Mouse (Mus musculus) heart, embryonic 13.5 days (tissue): ENCODE data around the gene Fut8. TPM values are rescaled to one million over a fixed set of nuclear protein-coding genes. Genes with fewer than 3 reads are reported as not detected.

ENCODE experiments used
- ATAC-seq: fragments of 200-750 bp; cut with Nextera tagmentation; 2 replicates; pipeline ENCODE4 v1.8.0; 2017; ENCODE audit warnings: moderate TSS enrichment; ENCODE audit not compliant: insufficient number of reproducible peaks, low FRiP score, low TSS enrichment; ENCODE audit errors: extremely low read depth
- H3K27ac ChIP-seq: fragments of 300-500 bp; sonication (generic); replicated peaks from 2 replicates; pipeline ENCODE4 v1.5.1; 2015; ENCODE audit warnings: moderate library complexity, mild to moderate bottlenecking, inconsistent platforms
- H3K27me3 ChIP-seq: fragments of 300-500 bp; sonication (generic); replicated peaks from 2 replicates; pipeline ENCODE4 v1.6.1; 2015; ENCODE audit warnings: mild to moderate bottlenecking, inconsistent platforms
- H3K36me3 ChIP-seq: fragments of 300-500 bp; sonication (generic); 2 replicates; pipeline ENCODE4 v1.6.1; 2015; ENCODE audit warnings: mild to moderate bottlenecking, inconsistent platforms
- H3K4me1 ChIP-seq: fragments of 300-500 bp; sonication (generic); 2 replicates; pipeline ENCODE4 v1.6.1; 2015; ENCODE audit warnings: inconsistent platforms
- H3K4me2 ChIP-seq: fragments of 300-500 bp; sonication (generic); 2 replicates; pipeline ENCODE4 v1.6.1; 2015; ENCODE audit warnings: inconsistent platforms, mild to moderate bottlenecking, moderate library complexity
- H3K4me3 ChIP-seq: fragments of 300-500 bp; sonication (generic); 2 replicates; pipeline ENCODE4 v1.5.1; 2015; ENCODE audit warnings: moderate library complexity, mild to moderate bottlenecking, inconsistent platforms
- H3K9ac ChIP-seq: fragments of 300-500 bp; sonication (generic); 2 replicates; pipeline ENCODE4 v1.6.1; 2015; ENCODE audit warnings: inconsistent platforms, mild to moderate bottlenecking, moderate library complexity
- H3K9me3 ChIP-seq: fragments of 300-500 bp; sonication (generic); 2 replicates; pipeline ENCODE4 v1.6.1; 2016; ENCODE audit warnings: inconsistent platforms
- WGBS: fragments of 180-500 bp; shearing (Covaris S2); methylation state at CpG from one replicate; pipeline ENCODE4 v1.1.7; 2015; ENCODE audit warnings: mixed read lengths; 5-methylcytosine and 5-hydroxymethylcytosine counted together
- polyA plus RNA-seq: library from polyadenylated mRNA; unstranded; fragments of >200 nt; fragmentation: Nextera tagmentation; extraction: Ambion mirVana; gene quantifications from 2 replicates; pipeline ENCODE4 v1.2.1, GENCODE M21; 2015

Fut8 gene
- polyA plus RNA-seq, 1 experiment from 2014 or later, result 13.5 TPM

DNA sequence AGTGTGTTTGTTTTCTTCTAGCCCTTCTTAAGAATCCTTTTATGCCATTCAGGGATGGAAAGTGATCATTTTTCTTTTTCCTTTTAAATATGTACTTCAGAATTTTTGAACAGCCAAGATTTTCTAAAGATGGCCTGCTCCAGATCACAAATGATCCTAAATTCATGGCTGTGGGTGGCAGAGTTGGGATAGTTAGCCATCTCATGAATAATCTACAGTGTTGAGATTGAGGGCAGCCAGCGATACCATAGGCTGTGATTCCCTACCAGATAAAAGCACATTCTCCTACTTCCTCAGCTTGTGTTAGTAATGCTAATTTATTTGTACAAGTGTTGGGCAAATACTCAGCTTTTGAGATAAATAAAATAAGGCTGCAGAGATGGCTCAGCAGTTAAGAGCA lies 228.3 kb downstream of the Fut8 start:
- H3K4me1 ChIP-seq, result no peaks in the 10 kb centered on the region
- H3K9me3 ChIP-seq, result no peaks in the 10 kb centered on the region
- no peaks in the 10 kb centered on the region for H3K36me3 ChIP-seq
- no peak overlapping the region for H3K4me3 ChIP-seq
- no peak overlapping the region for H3K4me2 ChIP-seq
- WGBS, result 87% methylated on average over 1 of the region's 1 CpGs
- no peak for ATAC-seq
- H3K27ac ChIP-seq, result no peak overlapping the region
- no peak overlapping the region for H3K9ac ChIP-seq
- H3K27me3 ChIP-seq, result no peaks in the 10 kb centered on the region; the same call in 1 of the 2 replicates

DNA sequence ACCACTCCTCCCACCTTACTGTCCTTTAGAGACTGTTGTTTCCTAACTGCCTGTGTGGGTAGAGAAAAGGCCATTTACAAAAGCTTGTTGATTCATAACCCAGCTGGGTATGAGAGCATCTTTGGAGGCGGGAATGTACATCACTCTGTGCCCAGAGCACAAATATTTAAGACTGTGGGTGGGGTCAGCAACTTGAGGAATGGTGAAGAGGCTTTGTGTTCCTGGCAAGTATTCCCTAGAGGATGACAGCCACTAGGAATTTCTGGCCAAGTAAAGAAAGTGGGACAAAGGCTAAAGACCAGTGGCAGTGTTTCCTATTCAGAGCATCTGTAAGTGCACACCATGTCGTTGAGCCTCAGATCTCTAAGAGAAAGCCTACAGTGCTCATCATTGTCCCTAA lies 242.0 kb downstream of the Fut8 start:
- no peak overlapping the region for H3K4me3 ChIP-seq
- 89% methylated on average over 2 of the region's 2 CpGs for WGBS
- peaks cover 6% of the 10 kb centered on the region; the same call in 1 of the 2 replicates for H3K36me3 ChIP-seq
- no peaks in the 10 kb centered on the region for H3K9me3 ChIP-seq
- no peak overlapping the region for H3K27ac ChIP-seq
- H3K27me3 ChIP-seq, result peaks cover 63% of the 10 kb centered on the region
- peaks cover 19% of the 10 kb centered on the region for H3K4me1 ChIP-seq
- ATAC-seq, result no peak
- no peak overlapping the region for H3K9ac ChIP-seq
- no peak overlapping the region for H3K4me2 ChIP-seq

DNA sequence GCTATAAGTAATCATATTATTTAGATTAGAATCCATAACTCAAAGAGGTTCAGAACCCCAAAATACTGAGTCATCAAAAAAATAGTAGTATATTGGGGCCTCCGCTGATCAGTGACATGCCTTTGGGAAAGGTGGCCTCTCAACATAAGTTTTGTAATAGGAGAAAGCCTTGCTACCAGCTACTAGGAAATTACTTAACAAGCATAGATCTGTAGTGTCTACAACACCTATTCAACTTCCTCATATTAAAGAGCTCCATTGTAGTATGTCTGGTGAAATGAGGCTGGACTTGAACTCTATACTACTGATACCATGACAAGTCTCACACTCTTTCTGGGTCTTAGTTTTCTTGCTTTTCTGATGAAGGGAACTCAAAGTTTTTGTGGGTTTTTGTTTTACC lies 243.2 kb downstream of the Fut8 start:
- ATAC-seq, result no peak
- 95% methylated on average over 1 of the region's 1 CpGs for WGBS
- peaks cover 74% of the 10 kb centered on the region for H3K27me3 ChIP-seq

DNA sequence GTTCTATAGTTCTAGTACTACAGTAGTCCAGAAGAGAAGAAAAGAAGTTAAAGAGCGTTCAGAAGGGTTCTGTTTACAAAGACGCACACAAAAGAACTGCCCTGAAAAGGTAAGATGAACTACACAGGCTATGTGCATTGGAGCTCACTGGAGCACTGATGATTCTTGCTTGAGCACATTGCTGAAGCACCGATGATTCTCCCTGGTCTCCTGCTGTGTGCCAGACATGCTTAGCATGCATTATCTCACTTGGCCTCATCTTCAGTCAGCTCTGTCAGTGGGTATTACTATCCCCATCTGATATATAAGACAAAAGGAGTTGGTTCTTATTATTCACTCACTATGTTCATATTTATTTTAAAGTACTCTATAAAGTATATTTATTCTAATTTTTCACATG lies 243.9 kb downstream of the Fut8 start:
- Histone ChIP-seq H3K27ac (no peak overlapping the region), H3K4me2 (no peak overlapping the region), H3K36me3 (no peaks in the 10 kb centered on the region), H3K4me1 (peaks cover 19% of the 10 kb centered on the region), H3K9me3 (no peaks in the 10 kb centered on the region), H3K4me3 (no peak overlapping the region), H3K9ac (no peak overlapping the region), H3K27me3 (peaks cover 74% of the 10 kb centered on the region)
- WGBS, result 76% methylated on average over 3 of the region's 3 CpGs
- no peak for ATAC-seq

More for the DNA sequence above, 243.2 kb downstream of the Fut8 start:
- Histone ChIP-seq H3K4me2 (no peak overlapping the region), H3K4me3 (no peak overlapping the region), H3K36me3 (no peaks in the 10 kb centered on the region), H3K9ac (no peak overlapping the region), H3K9me3 (no peaks in the 10 kb centered on the region), H3K27ac (no peak overlapping the region), H3K4me1 (peaks cover 19% of the 10 kb centered on the region)

DNA sequence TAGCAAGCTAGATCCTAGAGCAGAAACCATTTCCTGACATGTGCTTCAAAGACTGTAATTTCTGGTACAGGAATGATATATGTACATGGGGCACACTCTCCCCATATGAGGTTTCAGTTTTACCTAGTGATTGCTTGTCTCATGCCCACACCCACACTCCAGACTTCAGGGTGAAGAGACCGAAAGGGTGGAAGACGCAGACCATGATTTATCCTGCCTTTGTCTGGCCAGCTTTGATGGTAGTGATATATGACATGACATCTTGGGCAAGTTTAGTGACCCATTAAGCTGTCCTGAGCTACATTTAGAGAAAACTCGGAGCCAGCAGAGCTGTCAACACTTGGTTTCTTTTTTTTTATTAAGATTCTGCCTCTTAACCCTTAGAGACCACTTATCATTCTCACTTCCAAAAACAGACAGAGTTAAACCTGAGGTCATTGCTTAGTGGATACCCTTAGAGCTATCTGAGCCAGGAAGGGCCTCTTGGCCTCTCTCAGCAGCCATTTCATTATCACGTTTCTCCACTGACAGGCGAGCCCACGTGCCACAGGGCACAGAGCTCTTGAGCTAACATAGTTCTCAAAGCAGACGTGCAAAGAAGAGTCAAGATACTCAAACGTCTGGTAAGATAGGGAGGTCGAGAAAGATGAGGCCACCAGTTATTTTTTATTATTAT lies 245.4 kb downstream of the Fut8 start:
- no peak overlapping the region for H3K4me3 ChIP-seq
- H3K4me1 ChIP-seq, result peaks cover 19% of the 10 kb centered on the region
- 9% methylated on average over 9 of the region's 9 CpGs for whole genome bisulfite sequencing
- H3K4me2 ChIP-seq, result peak overlapping the region; percentile 48
- H3K27me3 ChIP-seq, result peaks cover 78% of the 10 kb centered on the region
- no peak overlapping the region for H3K9ac ChIP-seq
- H3K27ac ChIP-seq, result 0 out of 2 replicates have a peak overlapping the region, but pooled peaks have one; percentile 36
- no peaks in the 10 kb centered on the region for H3K36me3 ChIP-seq
- ATAC-seq, result no peak; the same call in 1 of the 2 replicates
- H3K9me3 ChIP-seq, result peaks cover 3% of the 10 kb centered on the region; the same call in 1 of the 2 replicates

DNA sequence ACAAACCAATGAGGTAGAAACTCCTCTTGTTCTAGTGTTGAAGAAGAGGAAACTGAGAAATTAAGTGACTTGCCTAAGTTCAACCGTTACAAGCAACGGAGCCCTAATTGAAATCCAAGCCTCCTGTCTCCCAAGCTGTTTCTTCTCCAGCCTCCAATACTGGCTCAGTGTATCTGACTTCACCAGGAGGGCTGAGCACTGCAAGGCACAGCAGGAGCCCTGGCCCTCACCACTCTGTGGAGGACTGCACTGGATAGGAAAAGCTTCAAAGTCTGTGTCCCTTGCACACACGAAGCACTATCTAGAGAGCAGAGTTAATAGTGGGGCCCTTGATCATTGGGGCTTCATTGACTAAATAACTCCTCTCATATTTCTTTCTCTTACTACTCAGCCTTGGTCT lies 246.8 kb downstream of the Fut8 start:
- WGBS, result 72% methylated on average over 3 of the region's 3 CpGs
- Histone ChIP-seq H3K27ac (no peak overlapping the region), H3K4me3 (no peak overlapping the region), H3K27me3 (peaks cover 78% of the 10 kb centered on the region), H3K36me3 (no peaks in the 10 kb centered on the region), H3K4me2 (no peak overlapping the region), H3K9me3 (peaks cover 3% of the 10 kb centered on the region; the same call in 1 of the 2 replicates), H3K4me1 (peaks cover 19% of the 10 kb centered on the region), H3K9ac (no peak overlapping the region)
- no peak for ATAC-seq

DNA sequence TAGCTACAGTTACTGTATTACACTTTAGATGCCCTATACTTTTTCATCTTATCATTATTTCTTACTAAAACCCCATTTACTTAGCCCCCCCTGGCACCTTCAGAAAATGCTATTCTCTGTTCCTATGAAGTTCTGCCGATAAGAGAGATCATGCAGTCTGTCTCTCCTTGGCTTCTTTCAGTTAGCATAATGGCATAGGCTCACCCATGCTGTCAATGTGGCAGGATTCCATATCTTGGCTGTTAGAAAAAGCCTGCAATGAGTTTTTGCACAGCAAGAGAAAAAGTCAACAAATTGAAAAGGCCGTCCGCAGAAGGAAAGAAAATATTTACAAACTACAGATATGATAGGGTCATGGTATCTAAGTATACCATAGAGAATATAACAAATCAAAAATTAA lies 253.6 kb downstream of the Fut8 start:
- Histone ChIP-seq H3K27ac (no peak overlapping the region), H3K9me3 (peaks cover 3% of the 10 kb centered on the region; the same call in 1 of the 2 replicates), H3K4me1 (no peaks in the 10 kb centered on the region), H3K27me3 (peaks cover 70% of the 10 kb centered on the region), H3K36me3 (no peaks in the 10 kb centered on the region), H3K4me2 (no peak overlapping the region), H3K9ac (no peak overlapping the region), H3K4me3 (no peak overlapping the region)
- ATAC-seq, result no peak
- WGBS, result 76% methylated on average over 3 of the region's 3 CpGs

DNA sequence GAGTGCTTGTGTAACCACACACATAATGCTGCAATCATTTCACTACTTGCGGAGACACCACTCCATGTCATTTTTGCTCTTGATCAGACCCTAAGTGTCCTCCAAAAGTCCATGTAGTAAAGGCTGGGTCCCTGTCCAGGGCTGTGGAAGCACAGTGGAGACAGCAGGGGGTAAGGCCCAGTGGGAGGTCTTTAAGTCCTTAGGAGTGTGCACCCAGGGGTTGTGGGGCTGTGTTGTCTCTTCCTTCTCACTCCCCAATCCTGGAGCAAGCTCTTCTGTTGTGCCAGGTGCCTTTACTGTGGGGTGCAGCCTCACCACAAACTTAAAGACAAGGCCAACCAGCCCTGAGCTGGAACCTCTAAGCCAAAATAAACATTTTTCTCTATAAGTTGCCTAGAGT lies 257.9 kb downstream of the Fut8 start:
- Histone ChIP-seq H3K27me3 (peaks cover 49% of the 10 kb centered on the region), H3K4me1 (no peaks in the 10 kb centered on the region), H3K9me3 (no peaks in the 10 kb centered on the region), H3K36me3 (no peaks in the 10 kb centered on the region), H3K4me2 (no peak overlapping the region), H3K27ac (no peak overlapping the region), H3K4me3 (no peak overlapping the region), H3K9ac (no peak overlapping the region)
- 93% methylated on average over 1 of the region's 1 CpGs for WGBS
- ATAC-seq, result no peak

DNA sequence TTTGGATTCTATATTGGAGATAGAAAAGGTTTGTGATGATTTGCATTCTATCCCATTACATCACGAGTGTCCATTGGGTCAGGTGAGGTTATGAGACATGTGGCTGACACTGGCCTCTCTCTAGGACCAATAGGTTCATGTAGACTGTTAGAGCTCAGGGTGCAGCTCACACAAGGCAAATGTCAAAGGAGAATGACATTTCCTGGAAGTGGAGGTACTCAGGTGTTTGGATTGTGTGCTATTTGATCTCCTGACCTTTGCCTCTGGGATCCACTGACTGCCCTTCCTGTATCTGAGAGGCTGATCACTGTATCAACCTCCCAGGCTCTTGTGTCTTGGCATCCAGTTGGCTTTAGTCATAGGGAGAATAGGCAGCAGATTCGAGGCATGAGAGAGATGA lies 260.2 kb downstream of the Fut8 start:
- Histone ChIP-seq H3K36me3 (no peaks in the 10 kb centered on the region), H3K9ac (no peak overlapping the region), H3K4me1 (peaks cover 13% of the 10 kb centered on the region), H3K27ac (no peak overlapping the region), H3K4me2 (no peak overlapping the region), H3K27me3 (peaks cover 44% of the 10 kb centered on the region), H3K9me3 (no peaks in the 10 kb centered on the region), H3K4me3 (no peak overlapping the region)
- 58% methylated on average over 2 of the region's 2 CpGs for WGBS
- no peak for ATAC-seq

DNA sequence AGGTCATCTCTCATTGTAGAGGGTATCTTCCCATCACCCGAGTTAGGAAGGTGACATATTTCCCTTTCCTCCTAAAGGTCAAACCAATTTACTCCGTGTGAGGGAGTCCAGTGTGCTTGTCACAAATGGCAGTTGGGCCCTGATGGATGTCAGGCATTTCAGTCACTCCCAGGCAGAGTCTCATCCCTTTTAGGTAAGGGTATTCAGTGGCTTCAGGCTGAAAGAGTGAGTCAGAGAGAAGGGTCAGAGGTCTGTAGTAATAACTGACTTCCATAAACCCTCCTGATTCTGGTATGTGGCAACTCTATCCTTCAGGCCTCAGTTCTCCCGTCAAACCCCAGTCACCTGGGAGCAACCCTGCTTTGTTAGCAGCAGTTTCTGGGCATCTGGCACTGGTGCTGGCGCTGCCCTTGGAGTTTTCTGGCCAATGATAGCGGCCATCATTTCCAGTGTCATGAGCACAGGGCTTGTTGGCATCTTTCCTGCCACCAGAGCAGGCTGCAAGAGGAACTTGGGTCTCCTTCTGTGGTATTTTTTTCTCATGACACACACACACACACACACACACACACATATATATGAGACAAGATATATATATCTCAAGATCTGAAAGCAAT lies 262.6 kb downstream of the Fut8 start:
- H3K4me2 ChIP-seq, result no peak overlapping the region
- H3K9me3 ChIP-seq, result no peaks in the 10 kb centered on the region
- H3K4me3 ChIP-seq, result no peak overlapping the region
- WGBS, result 67% methylated on average over 5 of the region's 5 CpGs
- ATAC-seq, result no peak
- peaks cover 13% of the 10 kb centered on the region for H3K4me1 ChIP-seq
- peaks cover 55% of the 10 kb centered on the region for H3K27me3 ChIP-seq
- no peak overlapping the region for H3K27ac ChIP-seq
- no peak overlapping the region for H3K9ac ChIP-seq
- H3K36me3 ChIP-seq, result no peaks in the 10 kb centered on the region

DNA sequence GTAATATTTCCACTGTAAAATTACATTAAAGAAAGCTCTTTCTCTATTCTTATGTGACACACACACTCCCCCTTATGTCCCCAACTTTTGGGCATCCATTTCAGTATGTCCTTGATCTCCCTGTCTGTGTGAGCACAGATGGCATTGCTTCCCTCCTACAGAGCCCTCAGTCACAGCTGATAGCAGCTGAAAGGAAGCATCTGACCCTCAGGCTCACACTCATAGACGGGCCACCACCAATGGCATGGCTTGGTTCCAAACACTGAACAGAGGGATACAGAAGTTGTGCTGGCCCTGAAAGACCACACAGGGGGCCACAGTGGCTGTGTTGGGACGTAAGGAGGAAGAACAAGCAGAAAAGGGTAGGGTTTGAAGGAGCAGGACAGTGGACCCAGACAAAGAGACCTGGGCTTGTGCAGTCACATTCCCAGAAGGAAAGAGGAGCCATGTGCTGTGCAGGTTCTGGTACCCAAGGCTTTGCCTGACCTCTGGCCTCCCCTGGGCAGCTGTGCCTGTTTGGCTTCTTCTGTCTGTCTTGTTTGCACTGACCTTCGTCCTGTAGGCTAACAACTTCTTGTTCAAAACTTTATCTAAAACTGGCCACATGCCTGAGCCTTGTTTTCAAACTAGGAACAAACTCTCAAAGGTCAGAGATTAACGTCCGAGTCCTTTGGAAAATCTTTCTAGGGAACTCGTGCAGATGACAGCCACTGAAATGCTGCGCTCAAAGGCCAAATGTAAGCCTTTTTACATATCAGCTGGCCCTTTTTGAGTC lies 263.7 kb downstream of the Fut8 start:
- no peaks in the 10 kb centered on the region for H3K9me3 ChIP-seq
- H3K4me3 ChIP-seq, result no peak overlapping the region
- no peak overlapping the region for H3K27ac ChIP-seq
- H3K36me3 ChIP-seq, result no peaks in the 10 kb centered on the region
- H3K4me1 ChIP-seq, result peaks cover 13% of the 10 kb centered on the region
- no peak overlapping the region for H3K4me2 ChIP-seq
- no peak for ATAC-seq
- H3K9ac ChIP-seq, result no peak overlapping the region
- 35% methylated on average over 7 of the region's 7 CpGs for WGBS
- peaks cover 52% of the 10 kb centered on the region for H3K27me3 ChIP-seq
